Mouse (Mus musculus) myocyte (in vitro differentiated cells): ENCODE results near the gene 1700016C15Rik.

Experiments
- MYOG ChIP-seq, 3 experiments: IDR thresholded peaks; one replicate each; pipeline ENCODE4 v1.6.1; 2011; ENCODE audit warnings: control low read depth in 2 of 3, low read depth in 2 of 3, mild to moderate bottlenecking in 2 of 3; ENCODE audit not compliant: insufficient read length in 2 of 3, control insufficient read depth in 1 of 3, insufficient read depth in 1 of 3
- POLR2A ChIP-seq: IDR thresholded peaks from one replicate; pipeline ENCODE4 v1.6.1; 2011; ENCODE audit warnings: low read depth, mild to moderate bottlenecking, control low read depth, moderate library complexity; ENCODE audit not compliant: insufficient read length
- SRF ChIP-seq: IDR thresholded peaks from one replicate; pipeline ENCODE4 v1.6.1; 2011; ENCODE audit warnings: low read depth; ENCODE audit not compliant: control insufficient read depth, insufficient read length
- USF1 ChIP-seq: IDR thresholded peaks from one replicate; pipeline ENCODE4 v1.6.1; 2011; ENCODE audit warnings: low read depth, mild to moderate bottlenecking, control low read depth, moderate library complexity

DNA sequence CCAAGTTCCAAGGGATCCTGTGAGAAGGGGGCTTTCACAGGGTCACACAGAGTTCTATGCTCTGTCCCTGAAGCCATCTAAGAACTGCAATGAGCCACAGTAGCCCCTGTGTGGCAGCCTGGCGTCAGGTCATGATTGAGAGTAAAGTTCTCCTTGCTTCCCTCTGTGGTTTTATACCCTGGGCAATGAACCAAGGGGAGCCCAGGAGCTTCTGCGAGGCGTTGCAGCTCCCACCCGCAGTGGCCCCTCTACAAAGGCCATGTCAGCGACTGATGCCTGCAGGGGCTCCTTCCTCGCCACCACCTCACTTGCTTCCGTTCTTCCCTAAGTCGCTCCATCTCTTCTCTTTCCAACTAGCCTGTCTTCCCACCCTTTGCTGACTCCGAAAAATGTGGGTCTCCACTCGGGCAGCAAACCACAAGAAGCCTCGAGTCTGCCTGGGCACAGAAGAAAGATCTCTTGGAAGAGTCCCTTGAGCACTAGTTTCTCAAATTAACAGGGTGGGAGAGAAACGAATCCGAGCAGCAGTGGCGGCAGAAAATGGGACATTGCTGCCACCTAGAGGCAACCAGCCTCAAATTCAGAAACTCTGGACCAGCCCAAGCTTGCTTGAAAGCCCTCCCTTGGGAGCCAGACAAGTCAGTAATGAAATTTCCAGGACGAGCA, 27.0 kb upstream of the 1700016C15Rik start:
- TF ChIP-seq POLR2A (no peak), SRF (no peak), MYOG (IDR thresholded peaks at IDR 0.05; ENCODE audit: control insufficient read depth in 1 of 3, insufficient read depth in 1 of 3, insufficient read length in 2 of 3, low read depth in 2 of 3) (no peak), USF1 (no peak)
